Mouse (Mus musculus) MEL (cell line): ENCODE results near the gene Prkd1. TPM values are rescaled to one million over a fixed set of nuclear protein-coding genes. Genes with fewer than 3 reads are reported as not detected.

Experiments
- DNase-seq: peaks from one replicate; pipeline ENCODE4 v3.0.0; 2011; ENCODE audit warnings: low read depth, low spot score
- H3K27ac ChIP-seq: 2 replicates; pipeline ENCODE4 v1.5.1; 2012; ENCODE audit warnings: low read depth, mild to moderate bottlenecking, control low read depth, low read length, moderate library complexity; ENCODE audit not compliant: control insufficient read depth
- H3K27me3 ChIP-seq, 2 experiments: fragments of 150-350 bp in 1 of 2; sonication (generic) in 1 of 2; 2 replicates each; pipeline ENCODE4 v1.6.1; 2012; ENCODE audit warnings: low read length in 2 of 2, mild to moderate bottlenecking in 2 of 2, improper control_type of control experiment in 1 of 2, moderate library complexity in 1 of 2; ENCODE audit not compliant: insufficient read depth in 2 of 2, control insufficient read depth in 1 of 2
- H3K36me3 ChIP-seq, 2 experiments: 2 replicates each; pipeline ENCODE4 v1.6.1; 2012 to 2014; ENCODE audit warnings: low read length in 2 of 2, improper control_type of control experiment in 1 of 2, inconsistent platforms in 1 of 2, mild to moderate bottlenecking in 1 of 2; ENCODE audit not compliant: insufficient read depth in 2 of 2, control insufficient read depth in 1 of 2
- H3K4me1 ChIP-seq, 2 experiments: fragments of 150-350 bp in 1 of 2; sonication (generic) in 1 of 2; 2 replicates each; pipeline ENCODE4 v1.6.1; 2012; ENCODE audit warnings: low read length in 2 of 2, improper control_type of control experiment in 1 of 2, mild to moderate bottlenecking in 1 of 2; ENCODE audit not compliant: insufficient read depth in 2 of 2, control insufficient read depth in 1 of 2
- H3K4me3 ChIP-seq, 2 experiments: fragments of 150-350 bp in 1 of 2; sonication (generic) in 1 of 2; 2 replicates each; pipeline ENCODE4 v1.5.1; 2012; ENCODE audit warnings: low read depth in 2 of 2, low read length in 2 of 2, mild to moderate bottlenecking in 2 of 2, moderate library complexity in 2 of 2, control low read depth in 1 of 2, improper control_type of control experiment in 1 of 2; ENCODE audit not compliant: control insufficient read depth in 1 of 2, insufficient read depth in 1 of 2
- H3K79me2 ChIP-seq: 2 replicates; pipeline ENCODE4 v1.6.1; 2012; ENCODE audit warnings: mild to moderate bottlenecking, low read length, moderate library complexity; ENCODE audit not compliant: control insufficient read depth, poor library complexity, insufficient read depth
- H3K9ac ChIP-seq: 2 replicates; pipeline ENCODE4 v1.6.1; 2012; ENCODE audit warnings: low read depth, mild to moderate bottlenecking, control low read depth, low read length, moderate library complexity; ENCODE audit not compliant: control insufficient read depth, poor library complexity, severe bottlenecking
- H3K9me3 ChIP-seq: fragments of 150-350 bp; sonication (generic); replicated peaks from 2 replicates; pipeline ENCODE4 v1.6.1; 2012; ENCODE audit warnings: mild to moderate bottlenecking, low read length, improper control_type of control experiment, moderate library complexity; ENCODE audit not compliant: insufficient read depth
- BHLHE40 ChIP-seq: IDR thresholded peaks from 2 replicates; pipeline ENCODE4 v1.6.1; 2012; ENCODE audit warnings: low read depth, mild to moderate bottlenecking, inconsistent platforms, low read length, improper control_type of control experiment, borderline replicate concordance
- CHD1 ChIP-seq: IDR thresholded peaks from 2 replicates; pipeline ENCODE4 v1.6.1; 2012; ENCODE audit warnings: low read depth, mild to moderate bottlenecking, inconsistent platforms, low read length, improper control_type of control experiment
- CTCF ChIP-seq, 3 experiments: IDR thresholded peaks in 2 of 3; conservative IDR thresholded peaks in 1 of 3; 2 replicates each; pipeline ENCODE4 v1.5.1; 2011 to 2012; ENCODE audit warnings: low read length in 3 of 3, low read depth in 2 of 3, mild to moderate bottlenecking in 2 of 3, improper control_type of control experiment in 1 of 3, inconsistent platforms in 1 of 3, mixed read lengths in 1 of 3, moderate library complexity in 1 of 3; ENCODE audit not compliant: control insufficient read depth in 1 of 3, insufficient read depth in 1 of 3, poor library complexity in 1 of 3, severe bottlenecking in 1 of 3
- ETS1 ChIP-seq: IDR thresholded peaks from 2 replicates; pipeline ENCODE4 v1.6.1; 2012; ENCODE audit warnings: low read depth, mild to moderate bottlenecking, inconsistent platforms, low read length, improper control_type of control experiment, moderate library complexity
- GATA1 ChIP-seq: IDR thresholded peaks from 2 replicates; pipeline ENCODE4 v1.6.1; 2011; ENCODE audit warnings: low read depth, low read length, improper control_type of control experiment
- HCFC1 ChIP-seq: IDR thresholded peaks from 2 replicates; pipeline ENCODE4 v1.6.1; 2012; ENCODE audit warnings: low read depth, mild to moderate bottlenecking, inconsistent platforms, low read length, improper control_type of control experiment, moderate library complexity
- KAT2A ChIP-seq: conservative IDR thresholded peaks from 2 replicates; pipeline ENCODE4 v1.6.1; 2012; ENCODE audit warnings: low read depth, low read length, improper control_type of control experiment, inconsistent platforms
- MEF2A ChIP-seq: IDR thresholded peaks from 2 replicates; pipeline ENCODE4 v1.6.1; 2014; ENCODE audit warnings: low read depth, mild to moderate bottlenecking, inconsistent platforms, low read length, improper control_type of control experiment; ENCODE audit not compliant: poor library complexity, insufficient replicate concordance, severe bottlenecking; ENCODE audit errors: extremely low read depth
- MYB ChIP-seq: IDR thresholded peaks from 2 replicates; pipeline ENCODE4 v1.6.1; 2011; ENCODE audit warnings: mild to moderate bottlenecking, low read depth, low read length, improper control_type of control experiment
- MYC ChIP-seq: IDR thresholded peaks from 2 replicates; pipeline ENCODE4 v1.6.1; 2011; ENCODE audit warnings: low read depth, mild to moderate bottlenecking, low read length, improper control_type of control experiment, moderate library complexity
- NELFE ChIP-seq: IDR thresholded peaks from 2 replicates; pipeline ENCODE4 v1.6.1; 2011; ENCODE audit warnings: low read depth, low read length, improper control_type of control experiment
- POLR2AphosphoS5 ChIP-seq: IDR thresholded peaks from 2 replicates; pipeline ENCODE4 v1.6.1; 2012; ENCODE audit warnings: low read depth, borderline replicate concordance, mild to moderate bottlenecking, inconsistent platforms, low read length, moderate library complexity, mixed read lengths
- RAD21 ChIP-seq: IDR thresholded peaks from 2 replicates; pipeline ENCODE4 v1.6.1; 2011; ENCODE audit warnings: mild to moderate bottlenecking, low read depth, low read length, improper control_type of control experiment
- RCOR1 ChIP-seq: IDR thresholded peaks from 2 replicates; pipeline ENCODE4 v1.6.1; 2012; ENCODE audit warnings: low read depth, mild to moderate bottlenecking, inconsistent platforms, low read length, improper control_type of control experiment
- SIN3A ChIP-seq: IDR thresholded peaks from 2 replicates; pipeline ENCODE4 v1.6.1; 2012; ENCODE audit warnings: low read length, improper control_type of control experiment, inconsistent platforms
- TCF12 ChIP-seq: IDR thresholded peaks from 2 replicates; pipeline ENCODE4 v1.6.1; 2014; ENCODE audit warnings: low read depth, mild to moderate bottlenecking, inconsistent platforms, low read length, improper control_type of control experiment, moderate library complexity
- UBTF ChIP-seq: IDR thresholded peaks from 2 replicates; pipeline ENCODE4 v1.6.1; 2012; ENCODE audit warnings: low read depth, mild to moderate bottlenecking, inconsistent platforms, low read length, improper control_type of control experiment, moderate library complexity, borderline replicate concordance; ENCODE audit not compliant: insufficient read depth
- USF2 ChIP-seq, 2 experiments: IDR thresholded peaks; 2 replicates each; pipeline ENCODE4 v1.6.1; 2011 to 2012; ENCODE audit warnings: improper control_type of control experiment in 2 of 2, low read length in 2 of 2, borderline replicate concordance in 1 of 2, inconsistent platforms in 1 of 2, low read depth in 1 of 2, mild to moderate bottlenecking in 1 of 2; ENCODE audit not compliant: insufficient read depth in 1 of 2
- ZC3H11A ChIP-seq: IDR thresholded peaks from 2 replicates; pipeline ENCODE4 v1.6.1; 2012; ENCODE audit warnings: low read depth, mild to moderate bottlenecking, inconsistent platforms, low read length, improper control_type of control experiment
- ZMIZ1 ChIP-seq: IDR thresholded peaks from 2 replicates; pipeline ENCODE4 v1.6.1; 2012; ENCODE audit warnings: low read depth, mild to moderate bottlenecking, inconsistent platforms, low read length, improper control_type of control experiment, moderate library complexity
- polyA plus RNA-seq, 2 experiments: library from polyadenylated mRNA; stranded (reverse) in 1 of 2; unstranded in 1 of 2; fragments of >175 nt in 1 of 2; fragments of >200 nt in 1 of 2; gene quantifications; 2 replicates each; pipeline versions ENCODE4 v1.2.1 to v1.2.4; 2012; ENCODE audit warnings: low replicate concordance in 2 of 2, low read depth in 1 of 2; ENCODE audit not compliant: insufficient read length in 2 of 2, insufficient read depth in 1 of 2, missing spikeins in 1 of 2
- total RNA-seq: library from RNA; depleted of rRNA; stranded (reverse); fragments of 300-350 nt; gene quantifications from 2 replicates; pipeline ENCODE4 v1.2.3, GENCODE M21; 2012

Prkd1 gene
- total and polyA plus RNA-seq, 3 experiments = not detected

GRCm38 (mm10) chr12:50511486-50512225 lies 137.2 kb downstream of the Prkd1 start:
- H3K4me1 ChIP-seq = no peaks in the 10 kb centered on the region
- no peak overlapping the region for H3K27ac ChIP-seq
- H3K4me3 ChIP-seq = no peak overlapping the region
- H3K27me3 ChIP-seq = no peaks in the 10 kb centered on the region
- H3K9me3 ChIP-seq = no peaks in the 10 kb centered on the region
- TF ChIP-seq POLR2AphosphoS5 (no peak), NELFE (no peak), GATA1 (no peak)
- DNase-seq = no peak
- no peaks in the 10 kb centered on the region for H3K36me3 ChIP-seq
- H3K79me2 ChIP-seq = no peaks in the 10 kb centered on the region
- H3K9ac ChIP-seq = no peak overlapping the region

GRCm38 (mm10) chr12:50508762-50509161 lies 140.1 kb downstream of the Prkd1 start:
- Histone ChIP-seq H3K36me3 (no peaks in the 10 kb centered on the region), H3K4me3 (no peak overlapping the region), H3K9me3 (no peaks in the 10 kb centered on the region), H3K27ac (no peak overlapping the region), H3K4me1 (no peaks in the 10 kb centered on the region), H3K27me3 (no peaks in the 10 kb centered on the region), H3K9ac (no peak overlapping the region), H3K79me2 (no peaks in the 10 kb centered on the region)
- no peak for DNase-seq
- TF ChIP-seq RAD21 (no peak), POLR2AphosphoS5 (no peak), KAT2A (no peak), SIN3A (no peak), USF2 (IDR thresholded peaks at IDR 0.05; ENCODE audit: borderline replicate concordance in 1 of 2, insufficient read depth in 1 of 2, low read depth in 1 of 2, low read length in 2 of 2) (no peak), ZMIZ1 (no peak), UBTF (no peak), ZC3H11A (no peak), BHLHE40 (no peak), MYB (no peak), CTCF (IDR thresholded peaks at IDR 0.05 in 2 of 3, conservative IDR thresholded peaks at IDR 0.05 in 1 of 3; ENCODE audit: control insufficient read depth in 1 of 3, insufficient read depth in 1 of 3, low read depth in 2 of 3, low read length in 3 of 3, poor library complexity in 1 of 3, severe bottlenecking in 1 of 3) (no peak), HCFC1 (no peak), MYC (no peak), RCOR1 (no peak), CHD1 (no peak), TCF12 (no peak), MEF2A (no peak), ETS1 (no peak)
